Mouse (Mus musculus) layer of hippocampus, adult 11-12 months (tissue): ENCODE data around the gene Scgb1c1.
A peak's percentile ranks its signal among the peaks of the same experiment; 100 is the strongest.

Experiments
- DNase-seq: peaks from one replicate; pipeline ENCODE4 v3.0.0; 2022; ENCODE audit warnings: low spot score

Gene Scgb1c1

GRCm38 (mm10) chr7:140844905-140845665 is at the start of gene Scgb1c1:
Gene Scgb1c1 (plus strand): TSS chr7:140845547.
- peak; percentile 93 for DNase-seq

DNA sequence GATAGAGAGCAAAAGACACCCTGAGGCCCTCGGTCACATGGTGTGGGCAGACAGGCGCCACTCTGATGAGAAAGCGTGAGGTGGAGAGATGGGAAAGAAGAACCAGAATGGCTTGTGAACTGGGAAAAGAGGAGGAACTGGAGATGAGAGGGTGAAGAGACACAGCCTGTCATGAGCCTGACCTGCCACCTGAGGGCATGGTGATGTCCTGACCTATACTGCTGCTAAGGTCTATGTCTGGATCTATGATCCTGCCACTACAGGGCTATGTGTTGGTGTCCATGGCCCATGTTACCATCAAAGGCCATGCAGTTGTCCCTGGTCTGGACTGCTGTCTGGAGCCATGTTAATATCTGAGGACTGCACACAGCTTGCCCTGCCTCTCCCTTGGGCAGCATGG is 47.7 kb upstream of the Scgb1c1 start:
- no peak for DNase-seq

DNA sequence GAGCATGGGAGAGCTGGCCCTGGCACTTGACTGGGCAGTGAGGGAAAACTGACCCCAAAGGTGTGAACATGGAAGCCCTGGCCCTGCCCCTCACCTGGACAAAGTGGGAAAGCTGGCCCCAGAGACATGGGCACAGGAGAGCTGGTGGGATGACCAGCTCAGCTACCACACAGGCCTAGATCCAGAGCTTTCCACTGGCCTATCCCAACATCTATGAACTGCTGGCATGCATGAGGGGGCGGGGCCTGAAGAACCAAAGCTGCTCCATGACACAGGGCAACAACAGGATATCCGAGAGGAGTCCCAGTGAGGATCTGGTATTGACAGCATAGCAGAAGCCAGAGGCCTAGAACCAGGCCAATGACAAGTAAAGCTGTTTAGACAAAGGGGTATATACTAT is 47.1 kb upstream of the Scgb1c1 start:
- no peak for DNase-seq

DNA sequence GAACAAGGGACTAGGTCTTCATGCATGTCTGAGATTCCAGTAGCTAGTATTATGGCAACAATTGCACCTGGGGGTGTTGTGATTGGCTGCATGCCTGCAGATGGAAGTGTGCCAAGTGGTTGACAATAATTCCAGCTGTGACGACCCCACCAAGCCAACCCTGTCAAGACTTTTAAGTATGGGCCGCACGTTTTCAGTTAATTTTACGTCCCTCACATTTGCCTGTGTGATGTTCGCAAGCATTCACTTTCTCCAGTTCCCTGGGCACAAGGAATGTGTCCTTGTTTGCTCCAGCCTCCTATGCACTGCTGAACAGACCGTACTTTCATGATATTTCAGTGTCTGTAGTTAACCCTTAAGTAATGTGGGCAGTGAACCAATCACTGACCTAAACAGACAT is 42.7 kb upstream of the Scgb1c1 start:
- DNase-seq: no peak

GRCm38 (mm10) chr7:140805704-140806103 is 39.6 kb upstream of the Scgb1c1 start:
- peak; percentile 79 for DNase-seq

DNA sequence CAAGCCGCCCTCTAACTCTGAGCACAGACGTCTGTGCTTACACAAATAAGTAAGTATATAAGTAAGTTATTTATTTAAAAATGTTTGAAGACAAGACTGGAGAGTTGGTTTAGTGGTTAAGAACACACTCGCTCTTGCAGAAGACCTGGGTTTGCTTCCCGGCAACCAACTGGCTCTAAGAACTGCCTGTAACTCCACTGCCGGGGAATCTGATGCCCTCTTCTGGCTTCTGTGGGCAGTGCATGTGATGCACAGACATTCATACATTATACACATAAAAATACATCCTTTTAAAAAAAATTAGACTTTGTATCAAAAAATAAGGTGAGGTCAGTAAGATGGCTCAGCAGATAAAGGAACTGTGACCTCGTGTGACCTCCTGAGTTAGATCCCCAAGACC is 34.9 kb upstream of the Scgb1c1 start:
- no peak for DNase-seq

GRCm38 (mm10) chr7:140811714-140812113 is 33.6 kb upstream of the Scgb1c1 start:
- peak; percentile 47 for DNase-seq

DNA sequence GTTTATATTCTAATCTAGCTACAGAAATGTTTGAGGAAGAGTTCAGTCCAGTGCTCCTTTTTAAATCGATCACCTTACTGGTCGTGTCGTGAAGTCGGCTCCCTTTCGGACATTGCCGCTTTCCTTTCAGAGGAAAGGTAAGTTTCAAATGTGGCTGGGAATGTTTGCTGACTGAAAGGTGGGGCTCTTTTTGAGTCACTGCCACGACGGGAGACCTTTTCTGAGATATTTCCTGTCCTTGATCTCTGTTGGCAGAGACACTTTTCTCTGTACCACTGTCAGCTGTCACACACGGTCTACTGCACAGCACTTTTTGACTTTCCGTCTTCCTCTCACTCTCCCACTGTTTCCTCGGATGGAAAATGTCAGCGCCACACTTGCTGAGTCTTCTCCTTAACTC is 32.5 kb upstream of the Scgb1c1 start:
- DNase-seq: no peak

DNA sequence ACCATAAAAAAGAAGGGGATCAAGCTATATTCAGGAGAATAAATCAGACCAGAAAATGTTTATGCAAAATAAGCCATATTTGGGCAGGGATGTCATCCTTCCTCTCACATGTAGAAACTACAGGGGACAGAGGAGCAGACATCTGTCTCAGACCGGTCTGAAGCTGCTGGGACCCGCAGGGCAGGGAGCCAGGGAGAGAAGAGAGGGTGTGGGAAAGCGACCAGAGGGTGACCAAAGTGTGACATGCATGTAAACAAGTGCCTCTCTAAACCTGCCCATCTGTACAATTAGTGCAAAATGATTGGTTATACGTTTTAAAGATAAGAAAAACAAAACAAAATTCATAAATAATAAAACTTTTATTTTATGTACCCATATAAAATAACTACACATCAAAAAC is 25.2 kb upstream of the Scgb1c1 start:
- no peak for DNase-seq

- no peak for DNase-seq
Measured at GRCm38 (mm10) chr7:140821305-140821652, 24.1 kb upstream of the Scgb1c1 start.

- peak; percentile 59 for DNase-seq
Measured at GRCm38 (mm10) chr7:140821653-140822329, 23.6 kb upstream of the Scgb1c1 start, which contains the start of gene Zfp941. Gene Zfp941 (minus strand): TSS chr7:140822178.

DNA sequence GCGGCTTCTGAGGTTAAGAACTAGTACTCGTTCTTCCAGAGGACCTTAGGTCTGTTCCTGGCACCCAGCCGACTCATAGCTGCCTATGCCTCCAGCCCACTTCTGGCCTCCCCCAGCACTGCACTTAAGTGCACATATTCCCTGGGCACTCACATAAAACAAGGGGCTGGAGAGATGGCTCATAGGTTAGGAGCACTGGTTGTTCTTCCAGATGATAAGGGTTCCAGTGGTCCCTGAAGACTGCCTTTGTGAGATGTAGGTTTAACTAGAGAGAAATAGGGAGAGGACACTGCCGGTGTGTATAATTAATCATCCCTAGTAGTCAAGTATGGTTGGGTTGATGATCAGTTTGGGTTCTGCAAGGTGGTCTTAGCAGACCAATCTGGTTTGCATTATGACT is 22.6 kb upstream of the Scgb1c1 start:
- DNase-seq: no peak

GRCm38 (mm10) chr7:140828171-140828881 is 17.0 kb upstream of the Scgb1c1 start:
- peak; percentile 69 for DNase-seq

GRCm38 (mm10) chr7:140831447-140831846 is 13.9 kb upstream of the Scgb1c1 start:
- no peak for DNase-seq

- no peak for DNase-seq
Measured at GRCm38 (mm10) chr7:140833341-140833740, 12.0 kb upstream of the Scgb1c1 start.

DNA sequence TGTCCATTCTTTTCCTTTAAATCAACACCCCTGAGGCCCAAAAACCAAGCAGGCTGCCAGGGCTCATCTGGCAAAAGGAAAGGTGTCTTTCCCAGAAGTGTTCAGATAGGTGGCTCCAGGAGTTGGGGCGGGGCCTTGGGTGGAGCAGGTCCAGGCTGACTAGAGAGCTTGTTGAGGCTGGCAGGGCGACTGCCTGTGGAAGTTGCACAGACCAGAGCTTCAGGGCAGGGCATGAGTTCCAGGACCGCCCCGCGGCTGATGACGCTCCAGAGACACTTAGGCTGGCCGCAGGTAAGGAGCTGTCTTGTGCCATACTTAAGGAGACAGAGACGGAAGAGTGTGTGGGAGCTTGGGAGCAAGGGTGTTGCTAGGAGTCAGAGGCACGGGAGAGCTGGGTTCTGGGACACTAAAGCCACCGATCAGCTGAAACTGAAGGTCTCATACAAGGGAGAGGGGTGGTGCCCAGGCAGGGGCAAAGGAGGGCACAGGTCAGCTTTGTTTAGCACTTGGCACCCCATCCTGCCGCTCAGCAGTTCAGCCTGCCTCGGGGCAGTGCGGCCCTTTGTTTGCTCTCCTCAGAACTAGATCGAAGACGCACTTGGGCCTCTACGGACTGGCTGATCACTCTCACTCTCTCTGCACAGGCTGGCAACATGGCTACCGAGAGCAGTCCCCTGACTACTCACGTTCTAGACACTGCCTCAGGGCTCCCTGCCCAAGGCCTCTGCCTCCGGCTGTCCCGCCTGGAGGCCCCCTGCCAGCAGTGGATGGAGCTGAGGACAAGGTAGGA is 10.2 kb upstream of the Scgb1c1 start, which contains the start of gene Urah:
Urah (plus strand) TSS at position 51 of the 790 bp plus-strand sequence.
- no peak for DNase-seq

DNA sequence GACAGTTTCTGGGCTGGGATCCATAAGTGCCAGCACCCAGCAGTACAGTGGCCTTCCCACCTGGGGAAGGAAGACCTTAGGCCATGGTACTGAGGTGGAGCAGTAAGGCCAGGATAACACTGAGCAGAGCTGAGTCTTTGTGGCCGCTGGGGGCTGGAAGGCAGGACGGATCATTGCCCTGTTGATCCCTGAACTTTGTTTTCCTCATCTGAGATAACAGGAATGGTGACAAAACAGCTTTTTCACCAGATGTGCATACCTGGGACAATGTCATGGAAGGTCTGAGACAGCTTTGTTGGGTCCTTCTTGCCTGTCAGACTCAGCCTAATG is 9.6 kb upstream of the Scgb1c1 start:
- DNase-seq: no peak

GRCm38 (mm10) chr7:140836243-140837115 is 8.9 kb upstream of the Scgb1c1 start:
- DNase-seq: peak; percentile 68

GRCm38 (mm10) chr7:140839556-140839955 is 5.8 kb upstream of the Scgb1c1 start:
- DNase-seq: no peak

DNA sequence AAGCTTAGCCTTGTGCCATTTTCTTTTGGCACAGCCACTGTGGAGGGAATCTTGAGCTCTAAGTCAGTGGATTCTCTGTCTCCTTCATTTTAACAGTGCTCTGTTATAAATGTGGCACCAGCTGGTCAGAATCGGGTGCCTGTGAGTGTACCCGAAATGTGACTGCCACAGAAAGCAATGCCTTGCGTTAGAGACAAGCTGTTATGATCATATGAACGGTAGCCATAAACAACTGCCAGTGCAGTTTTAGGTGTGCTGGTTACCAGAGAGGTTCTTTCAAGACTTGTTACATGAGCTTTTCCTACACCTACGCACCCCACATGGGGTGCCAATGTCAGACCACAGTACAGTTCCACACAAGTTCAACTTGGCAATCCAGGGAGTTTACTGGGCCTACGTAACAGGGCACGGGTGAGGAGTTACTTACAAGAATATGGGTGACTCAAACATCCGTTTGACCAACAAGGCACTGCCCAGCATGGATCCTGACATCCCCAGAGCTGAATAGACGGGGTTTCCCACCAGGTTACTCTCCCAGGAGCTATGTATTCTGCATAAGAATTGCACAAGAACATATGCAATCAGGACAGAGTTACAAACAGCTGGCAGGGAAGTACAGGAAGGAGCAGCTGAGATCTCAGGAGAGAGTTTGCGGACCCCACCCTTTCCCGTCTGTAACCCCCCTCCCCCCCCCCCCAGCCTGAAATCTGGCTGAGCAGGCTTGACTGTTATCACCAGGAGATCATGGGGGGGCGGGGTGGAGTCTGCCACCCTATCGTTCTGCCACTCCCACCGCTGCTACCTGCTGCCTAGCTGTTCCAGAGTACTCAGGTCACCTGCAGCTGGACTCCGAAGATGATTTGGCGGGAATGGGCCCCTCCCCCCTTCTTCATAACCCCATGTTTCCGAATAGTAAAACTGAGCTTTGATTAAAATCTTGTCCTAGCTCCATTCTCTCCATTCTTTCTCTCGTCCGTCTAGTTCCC is 4.3 kb upstream of the Scgb1c1 start:
- DNase-seq: no peak
